Mouse (Mus musculus): Measurements from ENCODE around the gene Ttll7.

GRCm38 (mm10) chr3:146905606-146906005 is 53.4 kb downstream of the Ttll7 start:
- no peak for TF ChIP-seq CTCF (IDR thresholded peaks at IDR 0.05; ENCODE audit: low read depth)
- no peak for TF ChIP-seq EP300 (IDR thresholded peaks at IDR 0.05; ENCODE audit: low read depth)
